Mouse (Mus musculus): Measurements from ENCODE around the gene Pth2.

- TF ChIP-seq CTCF (conservative IDR thresholded peaks at IDR 0.05; ENCODE audit: low read length) (peak; percentile 41), POU5F1 (IDR thresholded peaks at IDR 0.05; ENCODE audit: borderline replicate concordance, low read length) (no peak), NANOG (IDR thresholded peaks at IDR 0.05; ENCODE audit: borderline replicate concordance, low read length) (no peak)
Measured at GRCm38 (mm10) chr7:45133446-45134159, 47.2 kb upstream of the Pth2 start.
